Mouse (Mus musculus): ENCODE data around the gene Gm609. TPM values are rescaled to one million over a fixed set of nuclear protein-coding genes. Genes with fewer than 3 reads are reported as not detected.

The Gm609 gene
- polyA plus RNA-seq, 1 experiment: not detected

DNA sequence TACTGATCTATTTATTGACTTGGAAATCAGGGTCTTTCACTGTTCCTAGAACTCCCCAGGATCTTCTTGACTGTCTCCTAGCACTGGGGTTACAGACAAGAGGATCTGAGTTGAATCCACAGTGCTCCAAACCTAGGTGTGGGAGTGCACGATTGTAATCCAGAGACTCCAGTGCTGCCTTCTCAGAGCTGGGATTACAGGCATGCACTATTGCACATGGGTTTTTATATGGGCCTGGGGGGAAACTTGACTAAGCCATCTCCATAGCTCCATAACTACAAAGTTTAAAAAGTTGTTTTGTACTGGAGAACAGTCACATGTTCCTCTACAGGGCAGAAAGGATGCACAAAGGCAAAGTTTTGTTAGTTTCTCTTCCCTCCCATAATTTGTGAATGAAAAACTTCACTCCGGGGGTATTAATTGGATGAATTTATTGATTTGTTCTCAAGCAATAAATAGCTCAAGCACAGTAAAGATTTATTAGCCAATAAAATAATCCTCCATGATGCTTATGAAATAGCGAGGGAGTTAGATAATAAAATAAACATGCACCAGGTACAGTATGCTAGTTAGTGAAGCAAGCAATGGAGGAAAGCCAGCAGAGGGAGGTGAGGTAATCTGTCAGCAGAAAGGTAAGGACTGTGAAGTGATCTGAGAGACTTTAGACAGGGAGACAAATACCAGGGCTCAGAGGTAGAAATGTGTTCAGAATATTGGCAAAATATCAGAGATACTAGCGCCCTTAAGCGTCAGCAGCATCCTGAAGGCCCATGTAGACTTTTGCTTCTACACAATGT is 114.4 kb downstream of the Gm609 start:
- Histone ChIP-seq H3K27ac (ENCODE audit: insufficient read depth, low read depth, low read length) (no peak overlapping the region), H3K4me1 (ENCODE audit: control insufficient read depth, insufficient read depth, low read length) (no peaks in the 10 kb centered on the region), H3K27me3 (replicated peaks; ENCODE audit: control insufficient read depth, insufficient read depth, low read length) (no peaks in the 10 kb centered on the region), H3K36me3 (ENCODE audit: control insufficient read depth, insufficient read depth, low read length) (no peaks in the 10 kb centered on the region), H3K4me3 (ENCODE audit: insufficient read depth, low read depth, low read length) (no peak overlapping the region)
- 74% methylated on average over 5 of the region's 5 CpGs for WGBS
- TF ChIP-seq CTCF (conservative IDR thresholded peaks at IDR 0.05; ENCODE audit: insufficient read depth, insufficient read length, low read depth, low read length): no peak
- TF ChIP-seq POLR2A (IDR thresholded peaks at IDR 0.05; ENCODE audit: low read depth, low read length): no peak
- no peak for DNase-seq

DNA sequence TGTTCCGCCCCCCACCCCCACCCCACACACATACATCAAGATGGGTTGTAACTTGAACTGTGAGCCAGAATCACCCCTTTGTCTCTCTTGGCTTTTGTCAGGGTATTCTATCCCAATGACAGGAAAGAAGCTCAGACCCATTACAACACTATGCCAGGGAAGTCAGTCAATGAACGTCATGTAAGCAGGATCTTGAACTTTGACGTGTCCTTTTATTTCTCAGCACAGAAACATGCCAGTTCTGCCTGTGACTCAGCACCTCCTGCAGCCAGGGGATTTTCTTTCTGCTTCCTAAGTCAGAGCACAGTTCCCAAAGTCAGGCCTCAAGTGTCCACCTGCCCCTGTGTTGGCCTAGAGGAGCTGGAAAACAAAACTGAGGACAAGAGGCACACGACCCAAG is 115.4 kb downstream of the Gm609 start:
- Histone ChIP-seq H3K27me3 (replicated peaks; ENCODE audit: control insufficient read depth, insufficient read depth, low read length) (no peaks in the 10 kb centered on the region), H3K4me3 (ENCODE audit: insufficient read depth, low read depth, low read length) (no peak overlapping the region), H3K4me1 (ENCODE audit: control insufficient read depth, insufficient read depth, low read length) (no peaks in the 10 kb centered on the region), H3K27ac (ENCODE audit: insufficient read depth, low read depth, low read length) (peak overlapping the region; percentile 19; the same call in 1 of the 2 replicates), H3K36me3 (ENCODE audit: control insufficient read depth, insufficient read depth, low read length) (no peaks in the 10 kb centered on the region)
- DNase-seq: no peak
- WGBS: 77% methylated on average over 4 of the region's 4 CpGs
- TF ChIP-seq POLR2A (IDR thresholded peaks at IDR 0.05; ENCODE audit: low read depth, low read length): no peak
- TF ChIP-seq CTCF (conservative IDR thresholded peaks at IDR 0.05; ENCODE audit: insufficient read depth, insufficient read length, low read depth, low read length): no peak

DNA sequence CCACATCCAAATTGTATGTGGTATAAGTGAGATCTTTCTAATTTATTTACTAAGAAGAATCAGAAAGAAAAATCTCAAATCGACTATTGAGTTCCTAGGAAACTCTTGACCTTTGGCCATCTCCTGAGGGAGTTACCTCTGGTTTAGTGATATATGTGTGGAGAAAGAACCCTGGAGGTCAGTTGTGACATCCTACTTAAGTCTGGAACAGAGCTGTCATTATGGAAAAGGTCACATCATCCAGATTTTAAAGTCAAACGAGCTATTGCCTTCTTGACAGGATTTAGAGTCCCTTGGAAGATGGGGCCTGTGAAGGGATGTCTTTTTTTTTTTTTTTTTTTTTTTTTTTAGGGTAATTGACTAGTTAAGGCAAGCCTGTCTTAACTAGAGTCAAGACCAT is 116.0 kb downstream of the Gm609 start:
- Histone ChIP-seq H3K27me3 (replicated peaks; ENCODE audit: control insufficient read depth, insufficient read depth, low read length) (no peaks in the 10 kb centered on the region), H3K27ac (ENCODE audit: insufficient read depth, low read depth, low read length) (peak overlapping the region; percentile 19; the same call in 1 of the 2 replicates), H3K36me3 (ENCODE audit: control insufficient read depth, insufficient read depth, low read length) (no peaks in the 10 kb centered on the region), H3K4me3 (ENCODE audit: insufficient read depth, low read depth, low read length) (no peak overlapping the region), H3K4me1 (ENCODE audit: control insufficient read depth, insufficient read depth, low read length) (no peaks in the 10 kb centered on the region)
- TF ChIP-seq CTCF (conservative IDR thresholded peaks at IDR 0.05; ENCODE audit: insufficient read depth, insufficient read length, low read depth, low read length) (no peak), POLR2A (IDR thresholded peaks at IDR 0.05; ENCODE audit: low read depth, low read length) (no peak)
- 29% methylated on average over 2 of the region's 2 CpGs for WGBS
- no peak for DNase-seq

DNA sequence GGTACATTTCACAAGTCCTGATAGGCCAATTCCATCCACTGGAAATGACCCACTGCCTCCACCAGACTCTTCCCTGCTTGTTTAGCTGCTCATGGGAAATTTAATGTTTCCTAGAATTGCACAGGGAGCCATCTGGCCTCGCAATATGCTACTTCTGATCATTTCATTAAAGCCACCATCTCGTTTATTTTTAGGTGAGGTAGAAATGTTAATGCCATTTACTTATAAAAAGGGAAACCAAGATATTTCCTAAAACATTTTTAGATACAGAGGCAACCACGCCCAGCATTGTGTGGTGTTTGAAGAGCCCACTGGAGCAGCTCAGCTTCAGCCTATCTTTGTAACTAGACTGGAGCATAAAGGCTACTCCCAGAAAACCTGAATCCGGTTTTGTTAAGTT is 116.5 kb downstream of the Gm609 start:
- Histone ChIP-seq H3K27ac (ENCODE audit: insufficient read depth, low read depth, low read length) (peak overlapping the region; percentile 82), H3K4me3 (ENCODE audit: insufficient read depth, low read depth, low read length) (no peak overlapping the region), H3K36me3 (ENCODE audit: control insufficient read depth, insufficient read depth, low read length) (no peaks in the 10 kb centered on the region), H3K4me1 (ENCODE audit: control insufficient read depth, insufficient read depth, low read length) (no peaks in the 10 kb centered on the region), H3K27me3 (replicated peaks; ENCODE audit: control insufficient read depth, insufficient read depth, low read length) (no peaks in the 10 kb centered on the region)
- DNase-seq: peak; percentile 49
- WGBS: 71% methylated on average over 4 of the region's 4 CpGs
- TF ChIP-seq CTCF (conservative IDR thresholded peaks at IDR 0.05; ENCODE audit: insufficient read depth, insufficient read length, low read depth, low read length) (no peak), POLR2A (IDR thresholded peaks at IDR 0.05; ENCODE audit: low read depth, low read length) (no peak)

DNA sequence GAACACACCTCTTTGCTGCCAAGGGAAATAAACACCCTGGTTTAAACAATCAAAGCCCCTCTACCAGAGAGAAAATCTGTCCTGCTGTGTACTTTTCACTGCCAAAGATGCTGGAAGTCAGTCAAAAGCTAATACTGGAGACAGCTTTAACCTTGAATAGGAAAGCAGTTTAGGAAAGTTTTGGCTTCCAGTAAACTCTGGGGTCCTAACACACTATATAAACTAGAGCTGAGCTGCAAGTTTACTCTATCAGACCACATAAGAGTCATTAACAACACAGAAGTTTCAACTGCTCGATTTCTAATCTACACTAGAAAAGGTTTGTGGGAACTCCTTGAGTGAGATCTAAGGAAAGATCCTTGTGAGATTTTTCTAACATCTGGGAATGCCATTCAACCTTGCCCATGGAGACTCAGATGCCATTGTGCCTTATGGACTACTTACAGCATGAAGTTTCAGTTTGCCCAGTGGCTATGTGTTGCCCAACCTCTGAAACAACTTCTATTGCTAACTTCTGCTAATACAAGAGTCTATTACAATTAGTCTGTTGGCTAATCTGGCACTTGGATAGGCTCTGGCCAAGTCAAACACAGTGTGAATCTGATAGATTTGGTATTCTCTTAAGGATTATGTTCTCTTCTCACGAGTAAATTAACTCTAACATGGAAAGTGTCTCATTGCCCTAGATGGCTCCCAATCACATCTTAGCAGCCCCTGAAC is 117.1 kb downstream of the Gm609 start:
- Histone ChIP-seq H3K27ac (ENCODE audit: insufficient read depth, low read depth, low read length) (peak overlapping the region; percentile 82), H3K4me3 (ENCODE audit: insufficient read depth, low read depth, low read length) (no peak overlapping the region), H3K27me3 (replicated peaks; ENCODE audit: control insufficient read depth, insufficient read depth, low read length) (no peaks in the 10 kb centered on the region), H3K36me3 (ENCODE audit: control insufficient read depth, insufficient read depth, low read length) (no peaks in the 10 kb centered on the region), H3K4me1 (ENCODE audit: control insufficient read depth, insufficient read depth, low read length) (no peaks in the 10 kb centered on the region)
- no peak for DNase-seq
- TF ChIP-seq CTCF (conservative IDR thresholded peaks at IDR 0.05; ENCODE audit: insufficient read depth, insufficient read length, low read depth, low read length): no peak
- no peak for TF ChIP-seq POLR2A (IDR thresholded peaks at IDR 0.05; ENCODE audit: low read depth, low read length)
- 76% methylated on average over 2 of the region's 2 CpGs for WGBS

DNA sequence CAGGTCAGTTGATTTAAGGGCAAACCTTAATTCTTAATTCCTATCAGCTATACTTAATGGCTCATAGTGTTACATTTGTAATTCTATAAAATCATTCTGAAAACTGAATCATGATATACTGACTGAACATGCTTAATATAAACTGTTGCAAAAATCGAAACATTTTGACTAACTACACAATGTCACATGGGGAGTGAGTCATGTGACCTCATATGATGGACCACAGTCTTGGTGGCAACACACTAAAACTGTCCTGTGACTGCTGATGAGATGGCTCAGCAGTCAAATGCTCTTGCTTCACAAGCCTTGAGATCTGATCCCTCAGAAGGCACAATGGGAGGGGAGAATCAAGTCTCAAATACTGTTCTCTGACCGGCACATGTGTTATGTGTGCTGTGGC is 118.7 kb downstream of the Gm609 start:
- H3K36me3 ChIP-seq (ENCODE audit: control insufficient read depth, insufficient read depth, low read length): no peaks in the 10 kb centered on the region
- H3K4me1 ChIP-seq (ENCODE audit: control insufficient read depth, insufficient read depth, low read length): no peaks in the 10 kb centered on the region
- 91% methylated on average over 2 of the region's 2 CpGs for WGBS
- H3K27me3 ChIP-seq (replicated peaks; ENCODE audit: control insufficient read depth, insufficient read depth, low read length): no peaks in the 10 kb centered on the region
- TF ChIP-seq CTCF (conservative IDR thresholded peaks at IDR 0.05; ENCODE audit: insufficient read depth, insufficient read length, low read depth, low read length): no peak
- no peak for TF ChIP-seq POLR2A (IDR thresholded peaks at IDR 0.05; ENCODE audit: low read depth, low read length)
- no peak overlapping the region for H3K27ac ChIP-seq (ENCODE audit: insufficient read depth, low read depth, low read length)
- no peak for DNase-seq
- no peak overlapping the region for H3K4me3 ChIP-seq (ENCODE audit: insufficient read depth, low read depth, low read length)

DNA sequence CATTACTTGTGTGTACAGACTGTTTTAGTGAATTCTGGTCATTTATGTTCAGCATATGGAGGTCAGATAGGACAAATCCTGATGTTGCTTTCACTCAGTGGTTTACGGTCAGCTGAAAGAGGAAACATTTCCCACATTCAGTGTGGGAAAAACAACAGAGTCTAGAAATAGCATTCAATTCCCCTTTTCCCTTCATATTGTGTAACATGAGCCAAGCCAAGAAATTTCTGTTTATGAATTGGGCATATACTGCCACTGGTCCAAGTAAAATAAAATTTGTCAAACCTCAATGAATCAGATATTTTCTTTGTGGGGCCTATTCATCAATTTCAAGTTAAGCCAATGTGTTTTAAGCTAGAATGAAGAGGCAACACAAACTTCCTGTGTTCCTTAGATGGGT is 121.7 kb downstream of the Gm609 start:
- WGBS: 76% methylated on average over 1 of the region's 1 CpGs
- no peaks in the 10 kb centered on the region for H3K4me1 ChIP-seq (ENCODE audit: control insufficient read depth, insufficient read depth, low read length)
- no peaks in the 10 kb centered on the region for H3K27me3 ChIP-seq (replicated peaks; ENCODE audit: control insufficient read depth, insufficient read depth, low read length)

More for the DNA sequence above, 121.7 kb downstream of the Gm609 start:
- no peaks in the 10 kb centered on the region for H3K36me3 ChIP-seq (ENCODE audit: control insufficient read depth, insufficient read depth, low read length)
- peak overlapping the region; percentile 23; the same call in 1 of the 2 replicates for H3K27ac ChIP-seq (ENCODE audit: insufficient read depth, low read depth, low read length)
- no peak for DNase-seq
- no peak overlapping the region for H3K4me3 ChIP-seq (ENCODE audit: insufficient read depth, low read depth, low read length)
- TF ChIP-seq CTCF (conservative IDR thresholded peaks at IDR 0.05; ENCODE audit: insufficient read depth, insufficient read length, low read depth, low read length): no peak
